Mouse (Mus musculus) olfactory bulb, adult 2 months (tissue): Measurements from ENCODE around the gene Cabin1. TPM values are rescaled to one million over a fixed set of nuclear protein-coding genes. Genes with fewer than 3 reads are reported as not detected.
"Not testable (repeated sequence)": the region's sequence is repeated elsewhere in the genome, so short reads cannot be mapped to it uniquely, and the experiment has no call there.

Experiments
- H3K27ac ChIP-seq: fragments of 200-500 bp; 2 replicates; pipeline ENCODE4 v1.5.1; 2012; ENCODE audit warnings: low read depth, low read length; ENCODE audit not compliant: insufficient read depth
- H3K4me1 ChIP-seq: fragments of 200-500 bp; 2 replicates; pipeline ENCODE4 v1.6.1; 2012; ENCODE audit warnings: low read length; ENCODE audit not compliant: control insufficient read depth, insufficient read depth
- H3K4me3 ChIP-seq: fragments of 200-500 bp; 2 replicates; pipeline ENCODE4 v1.5.1; 2012; ENCODE audit warnings: mild to moderate bottlenecking, low read depth, low read length, moderate library complexity; ENCODE audit not compliant: insufficient read depth
- CTCF ChIP-seq: fragments of 200-500 bp; IDR thresholded peaks from 2 replicates; pipeline ENCODE4 v1.5.1; 2012; ENCODE audit warnings: low read depth, mild to moderate bottlenecking, low read length, moderate library complexity; ENCODE audit not compliant: insufficient read depth
- POLR2A ChIP-seq: fragments of 200-500 bp; IDR thresholded peaks from 2 replicates; pipeline ENCODE4 v1.6.1; 2012; ENCODE audit warnings: mild to moderate bottlenecking, low read depth, low read length, moderate library complexity; ENCODE audit not compliant: insufficient read depth
- WGBS: fragments of 180-500 bp; shearing (Covaris S2); methylation state at CpG from one replicate; pipeline ENCODE4 v1.1.7; 2018; 5-methylcytosine and 5-hydroxymethylcytosine counted together
- polyA plus RNA-seq: library from polyadenylated mRNA; stranded (reverse); fragments of >200 nt; gene quantifications from 2 replicates; pipeline ENCODE4 v1.2.4, GENCODE M21; 2012; ENCODE audit warnings: low replicate concordance; ENCODE audit not compliant: missing spikeins, insufficient read depth, insufficient read length

Cabin1 gene
- polyA plus RNA-seq, 1 experiment: not detected

DNA sequence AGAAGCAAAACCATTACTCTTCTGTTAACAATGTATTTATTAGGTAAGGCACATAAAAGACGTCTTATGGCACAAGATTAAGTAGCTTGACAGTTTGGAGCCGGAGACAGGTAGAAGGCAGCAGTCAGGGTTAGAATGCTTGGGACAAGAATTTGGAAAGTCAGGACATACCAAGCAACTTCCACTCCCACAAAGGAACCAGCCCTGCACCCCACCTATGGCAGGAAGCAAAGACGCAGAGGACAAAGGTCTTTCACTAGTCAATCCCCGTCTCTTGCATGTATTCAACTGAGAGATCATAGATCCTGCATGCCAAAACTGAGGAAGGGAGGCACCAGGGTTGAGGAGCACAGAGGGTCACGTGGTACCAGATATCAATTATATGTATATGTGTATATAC is 10.0 kb upstream of the Cabin1 start:
- H3K27ac ChIP-seq: no peak overlapping the region
- 91% methylated on average over 5 of the region's 5 CpGs for WGBS
- TF ChIP-seq CTCF: no peak
- TF ChIP-seq POLR2A: no peak
- H3K4me3 ChIP-seq: no peak overlapping the region
- peaks cover 8% of the 10 kb centered on the region for H3K4me1 ChIP-seq

DNA sequence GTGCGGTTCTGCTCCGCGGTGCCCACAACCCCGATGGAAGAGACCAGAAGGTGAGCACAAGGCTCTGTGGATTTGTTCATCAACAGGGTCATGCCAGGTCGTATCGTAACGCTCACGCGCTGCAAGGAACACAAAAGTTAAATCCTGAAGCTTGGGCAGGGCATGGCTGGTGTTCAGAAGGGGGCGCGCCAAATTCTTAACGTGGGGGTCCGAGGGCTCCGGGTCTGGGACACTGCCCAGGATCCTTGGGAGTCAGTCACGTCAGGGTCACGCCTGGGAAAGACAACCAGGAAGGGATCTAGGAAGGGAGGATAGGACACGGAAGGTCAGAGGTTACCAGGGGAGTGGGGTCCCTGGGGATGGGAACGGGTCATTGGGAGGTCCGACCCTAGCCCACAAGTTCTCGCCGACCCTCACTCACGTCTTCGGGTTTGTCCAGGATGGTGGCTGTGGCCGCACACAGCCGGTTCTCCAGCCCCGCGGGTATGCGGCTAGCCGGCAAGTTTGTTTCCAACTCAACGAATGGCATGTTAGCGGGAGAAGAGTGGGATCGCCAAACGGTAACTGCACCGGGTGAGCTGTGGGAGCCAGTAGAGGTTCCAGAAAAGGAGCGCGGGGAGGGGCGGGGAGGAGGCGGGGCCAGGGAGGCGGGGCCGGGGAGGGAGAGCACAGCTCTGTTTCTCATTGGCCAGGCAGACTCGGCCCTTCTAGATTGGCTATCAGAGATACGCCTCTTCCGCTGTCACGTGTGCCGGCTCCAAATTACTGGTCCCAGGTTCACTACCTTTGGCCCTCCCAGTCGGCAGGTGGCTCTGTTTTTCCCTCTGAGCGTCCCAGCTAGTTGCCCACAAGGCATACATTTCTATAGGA is 8.9 kb upstream of the Cabin1 start, which contains the start of gene Ddt:
TSS of gene Ddt (minus strand) at position 620 of the 870 bp plus-strand sequence.
- Histone ChIP-seq H3K4me3 (peak within 1 kb of the TSS; percentile 69), H3K27ac (no peak within 1 kb of the TSS), H3K4me1 (peaks cover 8% of the 10 kb centered on the region)
- TF ChIP-seq CTCF: no peak
- no peak for TF ChIP-seq POLR2A
- under 1% methylated on average over 47 of the region's 47 CpGs for whole genome bisulfite sequencing

DNA sequence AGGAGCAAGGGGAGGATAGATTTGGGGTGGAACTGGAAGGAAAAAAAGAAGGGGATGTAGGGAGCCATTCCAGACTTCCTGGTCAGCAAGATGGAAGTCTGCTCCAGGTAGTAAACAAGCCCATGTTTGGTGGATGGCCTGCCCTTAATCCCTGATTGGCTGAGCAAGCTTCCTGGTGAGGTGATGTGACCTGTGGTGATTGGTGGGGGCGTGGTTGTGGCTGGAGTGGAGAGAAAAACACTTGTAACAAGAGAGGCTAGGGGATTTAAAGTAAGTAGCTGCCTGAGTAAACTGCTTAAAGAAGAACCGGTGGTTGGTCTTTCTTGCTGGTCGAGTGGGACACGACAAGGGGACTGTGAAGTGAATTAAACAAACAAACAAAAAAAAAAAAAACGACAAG is 3.6 kb upstream of the Cabin1 start:
- WGBS: 35% methylated on average over 5 of the region's 5 CpGs
- H3K27ac ChIP-seq, H3K4me1 ChIP-seq, H3K4me3 ChIP-seq: not testable (repeated sequence)

DNA sequence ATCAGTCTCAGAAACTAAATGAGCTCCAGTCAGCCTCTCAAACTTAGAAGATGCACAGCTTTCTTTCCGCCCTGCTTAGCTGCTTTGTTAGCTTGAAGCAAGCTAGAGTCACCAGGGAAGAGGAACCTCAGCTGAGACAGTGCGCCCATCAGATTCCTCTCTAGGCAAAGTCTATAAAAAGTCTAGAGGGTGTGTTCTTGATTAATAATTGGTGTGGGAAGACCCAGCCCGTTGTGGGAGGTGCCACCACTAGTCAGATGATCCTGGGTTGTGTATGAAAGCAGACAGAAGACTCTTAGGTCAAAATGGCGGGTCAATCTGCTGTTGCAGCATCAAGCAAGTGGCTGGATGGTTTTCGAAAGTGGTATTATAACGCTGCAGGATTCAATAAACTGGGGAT is 2.7 kb upstream of the Cabin1 start:
- H3K27ac ChIP-seq: no peak overlapping the region

DNA sequence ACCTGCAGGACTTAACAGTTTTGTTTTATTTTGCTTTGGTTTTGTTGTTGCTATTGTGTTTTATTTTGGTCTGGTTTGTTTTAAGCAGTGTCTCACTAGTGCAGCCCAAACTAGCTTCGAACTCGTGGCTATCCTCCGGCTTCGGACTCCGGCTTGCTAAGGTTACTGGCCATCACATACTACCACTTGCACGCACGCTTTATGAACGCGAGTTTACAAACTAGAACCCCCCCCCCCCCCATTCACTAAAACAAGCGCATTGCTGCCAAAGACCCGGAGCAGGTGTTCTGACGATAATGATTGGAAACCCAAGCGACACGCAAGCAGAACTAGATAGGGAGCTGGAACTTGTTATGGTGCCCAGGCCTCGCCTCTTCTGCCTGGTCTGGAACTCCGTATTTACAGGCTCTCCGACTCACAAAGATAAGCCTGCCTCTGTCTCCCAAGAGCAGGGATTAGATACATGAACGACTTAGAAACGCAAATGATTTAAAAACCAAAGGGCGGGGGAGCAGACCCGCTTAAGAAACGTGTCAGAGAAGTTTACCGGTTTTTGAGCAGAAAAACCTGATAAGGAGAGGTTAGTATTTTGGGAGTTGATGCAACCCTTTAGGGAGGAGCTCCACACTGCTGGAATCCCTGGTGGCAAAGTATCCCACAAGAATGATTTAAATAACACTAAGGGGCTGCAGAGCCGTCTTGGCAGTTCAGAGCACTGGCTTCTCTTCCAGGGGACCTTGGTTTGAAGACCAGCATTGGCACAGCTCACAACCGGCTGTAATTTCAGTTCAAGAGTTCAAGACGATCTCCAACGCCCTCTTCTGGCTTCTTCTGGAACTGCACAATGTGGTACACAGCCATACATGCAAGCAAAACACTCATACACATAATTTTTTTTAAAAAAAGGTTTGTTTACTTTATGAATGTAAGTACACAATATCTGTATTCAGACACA is 655 bp upstream of the Cabin1 start:
- TF ChIP-seq POLR2A (no peak), CTCF (peak; percentile 69; the same call in 1 of the 2 replicates)
- under 1% methylated on average over 27 of the region's 27 CpGs for WGBS
- Histone ChIP-seq H3K4me1 (peaks cover 5% of the 10 kb centered on the region), H3K4me3 (peak overlapping the region; percentile 65), H3K27ac (peak overlapping the region; percentile 47; the same call in 1 of the 2 replicates)

More for the DNA sequence above, 2.7 kb upstream of the Cabin1 start:
- TF ChIP-seq CTCF: no peak
- no peak for TF ChIP-seq POLR2A
- no peak overlapping the region for H3K4me3 ChIP-seq
- H3K4me1 ChIP-seq: peaks cover 2% of the 10 kb centered on the region; the same call in 1 of the 2 replicates
- 84% methylated on average over 6 of the region's 6 CpGs for WGBS

DNA sequence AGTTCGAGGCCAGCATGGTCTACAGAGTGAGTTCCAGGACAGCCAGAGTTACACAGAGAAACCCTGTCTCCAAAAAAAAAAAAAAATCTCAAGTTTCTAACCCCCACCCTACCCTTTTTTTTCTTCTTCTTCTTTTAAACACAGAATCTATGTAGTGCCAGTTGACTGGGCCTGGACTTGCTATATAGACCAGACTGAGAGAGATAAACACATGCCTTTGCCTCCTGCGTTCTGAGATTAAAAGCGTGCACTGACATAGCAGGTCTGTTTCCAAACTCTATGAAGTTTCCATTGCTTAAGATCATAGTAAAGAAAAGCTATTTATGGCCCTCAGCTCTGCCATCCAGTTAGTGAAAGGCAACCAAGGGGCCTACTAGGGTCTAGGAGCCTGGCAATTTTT is 1.7 kb downstream of the Cabin1 start:
- peaks cover 5% of the 10 kb centered on the region for H3K4me1 ChIP-seq
- no peak overlapping the region for H3K4me3 ChIP-seq
- no peak overlapping the region for H3K27ac ChIP-seq
- WGBS: 93% methylated on average over 3 of the region's 3 CpGs
- no peak for TF ChIP-seq CTCF
- no peak for TF ChIP-seq POLR2A

DNA sequence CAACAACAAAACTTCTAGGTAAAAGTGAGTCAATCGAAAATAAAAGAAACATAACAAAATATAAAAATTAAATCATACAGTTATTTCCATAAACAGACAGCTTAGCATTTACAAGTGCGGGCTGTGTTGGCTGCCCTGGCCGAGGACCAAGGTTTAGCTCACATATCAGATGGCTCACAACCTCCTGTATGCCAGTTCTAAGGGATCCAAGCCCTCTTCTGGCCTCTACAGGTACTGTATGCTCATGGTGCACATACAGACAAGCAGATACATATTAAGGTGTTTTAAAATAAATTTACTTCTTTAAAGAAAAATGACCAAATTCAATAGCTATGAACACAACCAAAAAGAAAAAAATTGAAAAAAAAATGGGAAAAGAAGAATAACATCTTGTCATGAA is 3.8 kb downstream of the Cabin1 start:
- Histone ChIP-seq H3K27ac (no peak overlapping the region), H3K4me3 (no peak overlapping the region), H3K4me1 (peaks cover 5% of the 10 kb centered on the region)
- WGBS: over 99% methylated on average over 3 of the region's 3 CpGs
- TF ChIP-seq POLR2A (no peak), CTCF (no peak)

DNA sequence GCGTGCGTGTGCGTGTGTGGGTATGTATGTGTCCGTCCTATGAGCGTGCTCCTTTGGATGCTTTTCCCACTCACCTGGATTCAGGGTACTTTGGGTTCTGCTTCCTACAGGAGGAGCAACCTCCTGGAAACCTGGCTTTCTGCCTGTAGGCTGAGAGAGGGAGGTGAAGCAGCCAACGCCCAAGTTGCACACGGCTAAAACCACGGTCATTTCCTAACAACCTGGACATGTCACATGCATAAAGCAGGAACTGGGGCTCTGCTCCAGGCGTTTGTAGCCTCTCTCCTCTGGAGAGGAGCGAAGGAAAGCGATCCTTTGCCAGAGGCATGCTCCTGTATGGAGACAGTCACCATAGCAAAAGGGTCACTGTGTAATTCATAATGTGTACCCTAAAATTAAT is 7.4 kb downstream of the Cabin1 start:
- H3K27ac ChIP-seq: no peak overlapping the region
- TF ChIP-seq POLR2A: no peak
- 92% methylated on average over 11 of the region's 11 CpGs for WGBS

DNA sequence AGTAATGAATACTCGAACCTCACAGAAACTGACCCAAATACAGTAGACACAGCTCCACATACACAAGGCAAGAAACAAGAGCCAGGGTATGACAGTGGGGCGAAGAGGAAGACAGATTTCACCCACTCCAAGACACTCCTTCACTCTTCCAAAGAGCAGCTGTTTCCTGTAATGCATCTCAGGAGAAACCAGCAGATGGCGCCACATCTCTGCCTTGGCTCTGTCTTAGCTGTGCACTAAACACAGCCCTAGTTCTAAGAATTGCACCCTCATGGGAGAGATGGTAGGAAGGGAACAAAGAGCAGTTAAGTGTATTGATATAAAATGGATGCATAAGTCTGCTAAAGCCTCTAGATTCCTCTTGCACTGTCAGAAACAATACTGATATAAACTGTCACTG is 20.1 kb downstream of the Cabin1 start:
- 0 out of 2 replicates have a peak, but pooled peaks have one; percentile 31 for TF ChIP-seq CTCF
- TF ChIP-seq POLR2A: no peak
- no peak overlapping the region for H3K4me3 ChIP-seq
- 39% methylated on average over 3 of the region's 3 CpGs for WGBS
- no peaks in the 10 kb centered on the region for H3K4me1 ChIP-seq
- no peak overlapping the region for H3K27ac ChIP-seq

More for the DNA sequence above, 7.4 kb downstream of the Cabin1 start:
- H3K4me3 ChIP-seq: no peak overlapping the region
- peaks cover 3% of the 10 kb centered on the region; the same call in 1 of the 2 replicates for H3K4me1 ChIP-seq
